Mouse (Mus musculus): Measurements from ENCODE around the gene Dynll1. TPM values are rescaled to one million over a fixed set of nuclear protein-coding genes. Genes with fewer than 3 reads are reported as not detected.

Gene Dynll1
- polyA plus RNA-seq, 1 experiment from 2014 or later: 1,650 TPM

DNA sequence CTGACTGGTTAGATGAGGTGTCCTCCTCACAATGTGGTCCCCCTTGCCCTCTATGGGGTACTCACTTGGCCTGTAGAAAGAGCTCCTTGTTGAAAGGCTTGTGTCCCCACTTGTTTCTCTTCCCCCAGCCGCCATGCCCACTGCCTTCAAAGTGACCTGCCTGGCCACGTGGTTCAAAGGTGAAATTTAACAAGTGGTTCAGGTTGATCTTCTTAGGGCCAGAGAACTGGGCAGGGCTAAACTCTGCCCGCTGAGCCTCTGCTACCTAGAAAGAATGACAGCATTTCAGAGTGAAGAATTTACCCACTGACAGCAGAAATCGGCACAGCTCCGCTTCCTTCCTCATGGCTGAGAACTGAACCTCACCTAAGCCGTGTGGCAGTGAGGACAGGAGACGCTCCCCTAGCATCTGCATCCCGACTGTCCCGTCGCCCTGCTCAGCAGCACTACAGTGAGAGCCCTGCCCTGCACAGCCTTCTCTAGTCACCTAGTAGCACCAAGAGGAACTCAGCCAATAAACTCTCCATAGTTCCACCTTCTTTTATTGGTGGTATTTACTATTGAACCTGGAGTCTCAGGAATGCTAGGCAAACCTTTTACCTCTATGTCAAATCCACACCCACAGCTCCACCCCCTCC, 43.8 kb downstream of the Dynll1 start:
- peaks cover 74% of the 10 kb centered on the region for H3K36me3 ChIP-seq (replicated peaks)
- WGBS: 91% methylated on average over 10 of the region's 10 CpGs
- H3K4me1 ChIP-seq: no peaks in the 10 kb centered on the region
- H3K9me3 ChIP-seq: no peaks in the 10 kb centered on the region
- no peaks in the 10 kb centered on the region for H3K27me3 ChIP-seq (ENCODE audit: poor library complexity, severe bottlenecking)
- DNase-seq (ENCODE audit: extremely low spot score, low spot score): no peak
- H3K27ac ChIP-seq: no peak overlapping the region
- no peak overlapping the region for H3K4me3 ChIP-seq

DNA sequence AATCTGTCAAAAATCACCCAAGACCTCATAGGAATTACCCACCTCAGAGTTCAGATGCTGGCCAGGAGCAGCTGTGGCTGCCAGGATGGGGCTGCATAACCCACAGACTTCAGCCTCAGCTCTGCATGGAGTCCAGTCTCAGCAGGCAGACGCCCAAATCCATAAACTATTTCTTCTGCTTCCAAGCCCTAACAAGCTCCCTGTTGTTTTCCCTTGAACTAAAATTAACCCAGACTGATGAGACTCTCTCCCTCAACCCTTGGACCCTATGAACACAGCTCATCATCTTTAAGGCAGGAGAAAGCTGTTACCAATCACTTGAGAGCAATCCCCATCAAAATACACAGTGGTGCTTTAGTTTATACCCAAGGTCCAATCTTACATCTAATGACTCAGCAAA, 45.3 kb downstream of the Dynll1 start:
- peaks cover 77% of the 10 kb centered on the region for H3K36me3 ChIP-seq (replicated peaks)
- H3K4me1 ChIP-seq: no peaks in the 10 kb centered on the region
- no peak overlapping the region for H3K4me3 ChIP-seq
- no peak for DNase-seq (ENCODE audit: extremely low spot score, low spot score)
- no peaks in the 10 kb centered on the region for H3K27me3 ChIP-seq (ENCODE audit: poor library complexity, severe bottlenecking)
- WGBS: 83% methylated on average over 1 of the region's 1 CpGs
- no peaks in the 10 kb centered on the region for H3K9me3 ChIP-seq
- no peak overlapping the region for H3K27ac ChIP-seq

Other genes with a start within 250 kb of the Dynll1 start
- 18.3 and 22.9 TPM in 2 replicates for gene Gm10401, start 202.7 kb downstream of the Dynll1 start, polyA plus RNA-seq (2016; fragmentation: Nextera tagmentation; extraction: Ambion mirVana)
- 59.9 and 66.9 TPM in 2 replicates for gene Acads, start 181.7 kb downstream of the Dynll1 start, polyA plus RNA-seq (2016; fragmentation: Nextera tagmentation; extraction: Ambion mirVana)
- gene Unc119b, start 166.0 kb downstream of the Dynll1 start, polyA plus RNA-seq (2016; fragmentation: Nextera tagmentation; extraction: Ambion mirVana): 75.4 and 77.6 TPM in 2 replicates
- 64.2 and 67.3 TPM in 2 replicates for gene Mlec, start 142.8 kb downstream of the Dynll1 start, polyA plus RNA-seq (2016; fragmentation: Nextera tagmentation; extraction: Ambion mirVana)
- 0.31 and 0.43 TPM in 2 replicates for gene Cabp1, start 106.6 kb downstream of the Dynll1 start, polyA plus RNA-seq (2016; fragmentation: Nextera tagmentation; extraction: Ambion mirVana)
- gene Pop5, start 65.2 kb downstream of the Dynll1 start, polyA plus RNA-seq (2016; fragmentation: Nextera tagmentation; extraction: Ambion mirVana): 116 and 119 TPM in 2 replicates
- gene Rnf10, start 28.1 kb downstream of the Dynll1 start, polyA plus RNA-seq (2016; fragmentation: Nextera tagmentation; extraction: Ambion mirVana): 119 and 132 TPM in 2 replicates
- 58.7 and 58.8 TPM in 2 replicates for gene Coq5, start 21.3 kb downstream of the Dynll1 start, polyA plus RNA-seq (2016; fragmentation: Nextera tagmentation; extraction: Ambion mirVana)
- gene Srsf9, start 26.2 kb upstream of the Dynll1 start, polyA plus RNA-seq (2016; fragmentation: Nextera tagmentation; extraction: Ambion mirVana): 399 and 417 TPM in 2 replicates
- 37.6 and 40.2 TPM in 2 replicates for gene Gatc, start 40.2 kb upstream of the Dynll1 start, polyA plus RNA-seq (2016; fragmentation: Nextera tagmentation; extraction: Ambion mirVana)
- gene Triap1, start 40.2 kb upstream of the Dynll1 start, polyA plus RNA-seq (2016; fragmentation: Nextera tagmentation; extraction: Ambion mirVana): 56.6 and 57.7 TPM in 2 replicates
- gene Cox6a1, start 48.0 kb upstream of the Dynll1 start, polyA plus RNA-seq (2016; fragmentation: Nextera tagmentation; extraction: Ambion mirVana): 754 and 787 TPM in 2 replicates
- gene Msi1, start 128.6 kb upstream of the Dynll1 start, polyA plus RNA-seq (2016; fragmentation: Nextera tagmentation; extraction: Ambion mirVana): 142 and 158 TPM in 2 replicates
- not detected in 2 replicates for gene Pla2g1b, start 165.3 kb upstream of the Dynll1 start, polyA plus RNA-seq (2016; fragmentation: Nextera tagmentation; extraction: Ambion mirVana)
- 13.1 and 13.9 TPM in 2 replicates for gene Sirt4, start 183.7 kb upstream of the Dynll1 start, polyA plus RNA-seq (2016; fragmentation: Nextera tagmentation; extraction: Ambion mirVana)
- gene Pxn, start 205.7 kb upstream of the Dynll1 start, polyA plus RNA-seq (2016; fragmentation: Nextera tagmentation; extraction: Ambion mirVana): 34.3 and 35.8 TPM in 2 replicates